ENCODE assay signal across 16 mouse cellular contexts in genomic region chr1:153969401-153969800, GRCm38 (mm10).
"Had no signal": no experiment of that assay in that cellular context is flagged by ENCODE, and none has a peak within 500 bp of the region (broad histone marks: within the 10 kb centered on the region; RNA-seq: fewer than 3 reads in every experiment).

No protein-coding gene starts in this region.

- H3K9me3 ChIP-seq: megakaryocyte, embryonic 14.5 days; midbrain, embryonic 13.5 days; midbrain, embryonic 15.5 days; neural tube, embryonic 13.5 days; neural tube, embryonic 15.5 days; stomach, embryonic 15.5 days had no signal

- H3K27ac ChIP-seq: macrophage; midbrain, embryonic 13.5 days; midbrain, embryonic 15.5 days; neural tube, embryonic 13.5 days; neural tube, embryonic 15.5 days; stomach, embryonic 15.5 days had no signal

- H3K9ac ChIP-seq: lung, embryonic 14.5 days; midbrain, embryonic 13.5 days; midbrain, embryonic 15.5 days; neural tube, embryonic 13.5 days; neural tube, embryonic 15.5 days; stomach, embryonic 15.5 days had no signal

- DNase-seq: lung, adult 18-20 months; lung, embryonic 14.5 days; lung, postnatal 14 days; lung, postnatal 36 days; right cerebral cortex, postnatal 14 days; thymus, adult 18-20 months; thymus, postnatal 14 days; thymus, postnatal 36 days had no signal

- H3K4me2 ChIP-seq: lung, embryonic 14.5 days; midbrain, embryonic 11.5 days; midbrain, embryonic 13.5 days; midbrain, embryonic 15.5 days; neural tube, embryonic 13.5 days; neural tube, embryonic 15.5 days; stomach, embryonic 15.5 days had no signal

- H3K4me1 ChIP-seq: midbrain, embryonic 13.5 days; midbrain, embryonic 15.5 days; neural tube, embryonic 13.5 days; neural tube, embryonic 15.5 days; stomach, embryonic 15.5 days had no signal

- H3K27me3 ChIP-seq: megakaryocyte, embryonic 14.5 days; midbrain, embryonic 13.5 days; midbrain, embryonic 15.5 days; neural tube, embryonic 13.5 days; neural tube, embryonic 15.5 days; stomach, embryonic 15.5 days had no signal

- H3K4me3 ChIP-seq: megakaryocyte, embryonic 14.5 days; midbrain, embryonic 13.5 days; midbrain, embryonic 15.5 days; neural tube, embryonic 13.5 days; neural tube, embryonic 15.5 days; stomach, embryonic 15.5 days had no signal

- ATAC-seq: midbrain, embryonic 13.5 days; midbrain, embryonic 15.5 days had no signal

- H3K36me3 ChIP-seq: midbrain, embryonic 13.5 days; midbrain, embryonic 15.5 days; neural tube, embryonic 13.5 days; neural tube, embryonic 15.5 days; stomach, embryonic 15.5 days had no signal
